Mouse (Mus musculus) limb, embryonic 14.5 days (tissue): ENCODE results near the gene Cep85l. TPM values are rescaled to one million over a fixed set of nuclear protein-coding genes. Genes with fewer than 3 reads are reported as not detected.
A peak's percentile ranks its signal among the peaks of the same experiment; 100 is the strongest.

Experiments used
- ATAC-seq: fragments of 200-750 bp; cut with Nextera tagmentation; 2 replicates; pipeline ENCODE4 v1.8.0; 2017; ENCODE audit warnings: low read depth, moderate number of reproducible peaks, moderate TSS enrichment; ENCODE audit not compliant: low FRiP score
- DNase-seq: peaks from one replicate; pipeline ENCODE4 v3.0.0-alpha.2; 2015; ENCODE audit warnings: low spot score
- H3K27ac ChIP-seq: fragments of 300-500 bp; sonication (generic); replicated peaks from 2 replicates; pipeline ENCODE4 v1.5.1; 2014; ENCODE audit warnings: low read depth, mild to moderate bottlenecking, low read length, moderate library complexity, mixed read lengths
- H3K27me3 ChIP-seq: fragments of 300-500 bp; sonication (generic); 2 replicates; pipeline ENCODE4 v1.6.1; 2014; ENCODE audit warnings: low read length, mixed read lengths; ENCODE audit not compliant: control insufficient read depth, insufficient read depth
- H3K36me3 ChIP-seq: fragments of 300-500 bp; sonication (generic); 2 replicates; pipeline ENCODE4 v1.6.1; 2014; ENCODE audit warnings: mild to moderate bottlenecking, low read length, moderate library complexity, mixed read lengths; ENCODE audit not compliant: control insufficient read depth, insufficient read depth
- H3K4me1 ChIP-seq: fragments of 300-500 bp; sonication (generic); 2 replicates; pipeline ENCODE4 v1.6.1; 2014; ENCODE audit warnings: antibody characterized with exemption, low read length, mixed read lengths; ENCODE audit not compliant: control insufficient read depth, insufficient read depth
- H3K4me2 ChIP-seq: fragments of 300-500 bp; sonication (generic); replicated peaks from 2 replicates; pipeline ENCODE4 v1.6.1; 2014; ENCODE audit warnings: low read depth, mild to moderate bottlenecking, low read length, moderate library complexity; ENCODE audit not compliant: severe bottlenecking
- H3K4me3 ChIP-seq: fragments of 300-500 bp; sonication (generic); replicated peaks from 2 replicates; pipeline ENCODE4 v1.5.1; 2014; ENCODE audit warnings: low read length
- H3K9ac ChIP-seq: fragments of 300-500 bp; sonication (generic); 2 replicates; pipeline ENCODE4 v1.6.1; 2014; ENCODE audit warnings: mild to moderate bottlenecking, low read depth, low read length, moderate library complexity; ENCODE audit not compliant: severe bottlenecking
- H3K9me3 ChIP-seq: fragments of 300-500 bp; sonication (generic); 2 replicates; pipeline ENCODE4 v1.6.1; 2016; ENCODE audit warnings: low read length; ENCODE audit not compliant: control insufficient read depth
- POLR2A ChIP-seq: fragments of 200-500 bp; IDR thresholded peaks from 2 replicates; pipeline ENCODE4 v1.8.0; 2012; ENCODE audit warnings: inconsistent platforms, mild to moderate bottlenecking, moderate library complexity, borderline replicate concordance; ENCODE audit not compliant: insufficient read depth, insufficient read length; ENCODE audit errors: extremely low read depth
- WGBS: fragments of 180-500 bp; shearing (Covaris S2); extraction: QIAGEN DNeasy Blood & Tissue Kit; methylation state at CpG from one replicate; pipeline ENCODE4 v1.1.7; 2014; 5-methylcytosine and 5-hydroxymethylcytosine counted together
- polyA plus RNA-seq, 2 experiments: library from polyadenylated mRNA; depleted of rRNA in 1 of 2; stranded (reverse) in 1 of 2; unstranded in 1 of 2; fragments of >200 nt; fragmentation: Nextera tagmentation in 1 of 2; extraction: Ambion mirVana in 1 of 2; gene quantifications; 2 replicates each; pipeline versions ENCODE4 v1.2.1 to v1.2.3; 2012 to 2014

Cep85l gene
- polyA plus RNA-seq, 2 experiments, result 8.1 to 9.9 TPM

DNA sequence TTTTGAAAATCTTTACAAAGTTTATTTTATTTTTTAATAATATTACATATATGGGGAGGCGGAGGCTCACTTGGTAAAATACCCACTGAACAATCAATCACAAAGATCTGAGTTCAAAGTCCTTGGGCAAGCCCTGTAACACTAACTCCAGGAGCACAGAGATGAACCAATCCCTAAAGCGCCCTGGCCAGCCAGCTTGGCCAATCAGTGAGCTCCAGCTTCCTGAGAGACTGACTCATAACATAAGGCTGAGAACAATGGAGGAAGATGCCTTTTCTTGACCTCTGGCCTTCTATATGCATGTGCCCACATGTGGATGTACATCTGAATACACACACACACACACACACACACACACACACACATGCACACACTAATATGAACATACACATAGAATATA is 27.1 kb upstream of the Cep85l start:
- H3K4me1 ChIP-seq, result no peaks in the 10 kb centered on the region
- H3K9me3 ChIP-seq, result no peaks in the 10 kb centered on the region
- H3K4me2 ChIP-seq, result no peak overlapping the region
- TF ChIP-seq POLR2A, result no peak
- WGBS, result 93% methylated on average over 2 of the region's 2 CpGs
- H3K4me3 ChIP-seq, result no peak overlapping the region
- no peak overlapping the region for H3K27ac ChIP-seq
- no peak overlapping the region for H3K9ac ChIP-seq
- no peaks in the 10 kb centered on the region for H3K36me3 ChIP-seq
- ATAC-seq (no peak), DNase-seq (no peak)
- H3K27me3 ChIP-seq, result no peaks in the 10 kb centered on the region

DNA sequence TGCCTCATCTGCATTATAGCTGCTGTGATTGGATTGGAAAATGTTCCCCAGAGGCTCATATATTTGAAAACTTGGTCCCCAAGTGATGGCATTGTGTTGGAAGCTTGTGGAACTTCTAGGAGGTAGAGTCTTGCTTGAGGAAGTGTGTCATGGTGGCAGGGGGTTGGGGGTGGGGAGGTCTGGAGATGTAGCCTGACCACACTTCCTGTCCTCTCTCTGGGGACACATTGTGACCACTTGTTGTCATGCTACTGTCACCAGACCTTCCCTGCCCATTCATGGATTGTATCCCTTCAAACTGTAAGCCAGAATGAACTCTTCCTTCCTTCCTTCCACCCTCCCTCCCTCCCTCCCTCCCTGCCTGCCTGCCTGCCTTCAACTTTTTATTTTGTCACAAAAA is 22.5 kb upstream of the Cep85l start:
- TF ChIP-seq POLR2A, result no peak
- Histone ChIP-seq H3K4me3 (no peak overlapping the region), H3K27me3 (no peaks in the 10 kb centered on the region), H3K27ac (no peak overlapping the region), H3K4me2 (no peak overlapping the region), H3K9ac (no peak overlapping the region), H3K4me1 (peaks cover 15% of the 10 kb centered on the region), H3K36me3 (no peaks in the 10 kb centered on the region), H3K9me3 (no peaks in the 10 kb centered on the region)
- DNase-seq (no peak), ATAC-seq (no peak)

DNA sequence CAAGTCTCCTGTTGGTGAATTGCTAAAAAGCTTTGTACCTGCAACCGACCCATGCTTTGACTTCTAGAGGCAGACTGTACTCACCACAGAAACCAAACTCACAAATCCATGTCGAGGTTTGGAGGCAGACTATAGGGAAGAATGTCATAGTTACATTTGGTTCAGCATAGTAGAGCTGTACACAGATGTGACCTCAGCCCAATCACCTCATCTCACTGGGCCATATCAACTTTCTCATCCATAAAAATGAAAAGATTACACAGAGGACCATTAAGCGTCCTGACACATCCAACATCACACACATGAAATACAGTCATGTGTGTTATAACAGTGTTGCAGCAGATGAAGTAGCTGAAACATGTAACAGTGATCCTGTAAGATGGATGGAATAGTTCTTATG is 19.3 kb upstream of the Cep85l start:
- Histone ChIP-seq H3K4me3 (no peak overlapping the region), H3K4me2 (peak overlapping the region; percentile 52), H3K27me3 (no peaks in the 10 kb centered on the region), H3K4me1 (peaks cover 17% of the 10 kb centered on the region), H3K9me3 (no peaks in the 10 kb centered on the region), H3K36me3 (no peaks in the 10 kb centered on the region), H3K27ac (peak overlapping the region; percentile 82), H3K9ac (no peak overlapping the region)
- TF ChIP-seq POLR2A, result no peak
- 37% methylated on average over 3 of the region's 3 CpGs for WGBS
- ATAC-seq (peak; percentile 39), DNase-seq (no peak)

DNA sequence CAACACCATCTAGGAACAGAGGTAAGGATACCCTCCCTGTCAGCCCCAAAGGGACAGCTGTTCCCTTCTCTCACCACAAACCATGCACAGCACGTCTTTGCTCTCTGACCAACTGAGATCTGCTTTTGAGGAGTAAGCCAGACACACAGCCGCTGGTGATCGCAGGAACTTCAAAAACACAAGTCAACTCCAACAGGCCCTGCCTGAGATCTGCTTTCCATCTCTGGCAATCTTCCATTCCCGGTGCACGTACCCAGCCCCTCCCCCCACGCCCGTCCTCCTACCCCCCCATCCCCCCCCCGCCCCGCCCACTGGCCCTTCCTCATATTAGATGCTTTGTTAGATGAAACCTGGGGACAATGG is 18.8 kb upstream of the Cep85l start:
- DNase-seq (peak; percentile 68), ATAC-seq (peak; percentile 88)
- no peaks in the 10 kb centered on the region for H3K36me3 ChIP-seq
- H3K4me2 ChIP-seq, result peak overlapping the region; percentile 52
- peak; percentile 22; the same call in 1 of the 2 replicates for TF ChIP-seq POLR2A
- H3K4me1 ChIP-seq, result peaks cover 17% of the 10 kb centered on the region
- no peaks in the 10 kb centered on the region for H3K9me3 ChIP-seq
- H3K4me3 ChIP-seq, result peak overlapping the region; percentile 27
- no peaks in the 10 kb centered on the region for H3K27me3 ChIP-seq
- peak overlapping the region; percentile 82 for H3K27ac ChIP-seq
- WGBS, result 6% methylated on average over 9 of the region's 9 CpGs
- H3K9ac ChIP-seq, result peak overlapping the region; percentile 47

DNA sequence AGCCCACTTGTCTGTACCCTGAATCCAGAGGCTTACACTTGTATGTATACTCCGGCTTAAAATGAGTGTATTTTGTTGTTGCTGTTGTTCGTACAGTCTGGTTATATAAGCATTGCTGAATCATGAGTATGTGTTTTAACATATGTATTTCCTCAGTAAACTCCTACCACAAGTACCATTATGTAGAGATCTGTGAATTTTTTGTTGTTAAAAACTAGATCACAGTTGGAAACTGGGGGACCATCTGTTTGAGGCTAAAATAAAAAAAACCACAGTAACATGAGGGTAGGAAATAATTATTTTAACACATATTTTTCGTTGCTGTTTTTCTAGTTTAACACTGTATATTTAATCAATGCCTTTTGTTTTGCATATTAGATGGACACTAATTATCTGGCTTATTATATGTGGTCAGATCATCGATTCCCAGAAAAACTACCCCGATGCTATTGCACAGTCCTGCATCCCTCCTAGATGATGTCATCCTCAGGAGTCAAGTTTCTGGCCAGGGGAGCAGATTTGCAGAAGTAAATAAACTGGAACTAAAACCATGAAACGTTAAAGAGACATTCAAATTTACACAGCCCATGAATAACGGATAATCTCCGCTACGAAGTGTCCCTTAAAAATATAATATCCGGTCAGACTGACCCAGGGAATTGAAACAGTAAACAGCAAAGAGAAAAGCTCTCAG is 18.2 kb upstream of the Cep85l start:
- peak overlapping the region; percentile 52 for H3K4me2 ChIP-seq
- peak overlapping the region; percentile 27 for H3K4me3 ChIP-seq
- ATAC-seq, result peak; percentile 75
- H3K27me3 ChIP-seq, result no peaks in the 10 kb centered on the region
- peak overlapping the region; percentile 82 for H3K27ac ChIP-seq
- peak overlapping the region; percentile 47 for H3K9ac ChIP-seq
- H3K9me3 ChIP-seq, result no peaks in the 10 kb centered on the region
- TF ChIP-seq POLR2A, result no peak
- DNase-seq, result no peak
- H3K4me1 ChIP-seq, result peaks cover 17% of the 10 kb centered on the region
- H3K36me3 ChIP-seq, result no peaks in the 10 kb centered on the region
- WGBS, result 28% methylated on average over 10 of the region's 10 CpGs
